Mouse (Mus musculus) spleen, postnatal 14 days (tissue): ENCODE measurements around the gene Zdhhc5.

Experiments
- DNase-seq, 2 experiments: peaks; one replicate each; pipeline ENCODE4 v3.0.0; 2021 to 2022; ENCODE audit warnings: low spot score in 2 of 2

Gene Zdhhc5

DNA sequence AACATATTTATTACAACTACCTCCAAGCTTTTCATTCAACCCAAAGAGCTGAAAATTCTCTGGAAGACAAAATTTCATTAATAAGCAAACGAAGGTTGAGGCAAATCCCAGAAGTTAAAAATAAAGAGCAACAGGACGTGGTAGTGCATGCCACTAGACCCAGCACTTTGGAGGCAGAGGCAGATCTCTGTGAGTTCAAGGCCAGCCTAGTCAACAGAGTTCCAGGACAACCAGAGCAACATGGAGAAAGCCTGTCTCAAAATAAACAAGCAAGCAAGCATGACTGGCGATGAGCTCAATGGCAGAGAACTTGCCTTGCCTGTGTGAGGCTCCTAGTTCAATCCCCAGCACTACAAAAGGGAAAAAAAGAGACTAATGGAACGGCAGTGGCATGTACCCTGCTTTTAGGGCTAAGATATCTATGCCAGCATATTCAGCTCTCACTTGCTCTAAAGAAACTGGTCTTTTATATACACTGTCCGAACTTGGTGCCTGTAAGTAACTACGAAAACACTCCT lies 67.9 kb downstream of the Zdhhc5 start:
- no peak for DNase-seq

- DNase-seq, result no peak
Measured at GRCm38 (mm10) chr2:84646138-84646537, 68.8 kb downstream of the Zdhhc5 start.

DNA sequence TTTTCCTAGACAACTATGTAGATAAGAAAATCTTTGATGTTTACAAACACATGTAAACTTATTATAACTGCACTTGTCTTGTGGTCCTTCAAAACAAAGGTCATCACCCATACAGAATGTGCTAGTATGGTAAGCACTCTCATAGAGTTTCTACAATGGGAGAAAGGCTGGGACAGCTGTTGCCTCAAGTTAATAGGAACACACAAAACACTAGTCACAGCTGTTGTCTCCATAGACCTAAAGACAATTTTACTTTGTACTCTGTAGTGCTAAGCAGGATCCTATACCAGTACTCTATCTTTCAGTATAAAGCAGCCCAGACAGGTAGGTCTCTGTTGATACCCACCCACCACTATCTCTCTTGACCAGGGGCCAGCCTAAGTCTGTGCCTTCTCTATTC lies 74.1 kb downstream of the Zdhhc5 start:
- no peak for DNase-seq

DNA sequence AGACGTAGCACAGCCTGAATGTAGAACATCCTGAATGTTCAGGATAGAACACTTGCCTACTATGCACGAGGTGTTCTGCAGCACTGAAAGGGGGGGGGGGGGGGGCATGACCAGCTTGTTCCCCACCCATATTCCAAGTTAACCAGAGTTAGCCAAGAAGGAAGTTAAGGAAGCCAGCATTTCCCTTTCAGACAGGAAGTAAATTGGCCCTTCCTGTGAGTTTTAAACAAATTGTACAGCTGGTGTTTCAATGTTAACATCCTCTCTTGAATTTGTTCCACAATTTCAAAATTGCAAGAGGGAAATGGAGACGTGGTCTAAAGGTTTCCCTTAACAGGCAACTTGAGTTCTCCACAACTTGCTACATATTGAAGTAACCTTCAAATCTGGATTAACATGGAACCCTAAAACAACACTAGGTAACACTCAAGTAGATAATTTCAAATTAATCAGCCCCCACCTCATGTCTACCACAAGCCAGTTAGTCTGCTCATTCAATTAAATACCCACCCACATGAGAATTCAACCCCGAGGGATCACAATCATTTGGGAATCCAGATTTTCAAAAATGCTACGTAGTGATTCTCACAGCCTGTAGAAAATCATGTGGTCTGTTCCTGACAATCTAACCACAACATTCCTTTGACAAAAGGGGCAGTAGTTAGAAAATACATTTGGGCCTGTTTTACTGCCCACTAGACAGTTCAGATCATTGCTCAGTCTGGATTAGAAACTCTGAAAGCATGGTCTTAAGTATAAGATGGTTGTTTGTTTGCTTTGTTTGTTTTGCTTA lies 76.4 kb downstream of the Zdhhc5 start:
- no peak for DNase-seq
